Mouse (Mus musculus): ENCODE results near the gene Mpp3. TPM values are rescaled to one million over a fixed set of nuclear protein-coding genes. Genes with fewer than 3 reads are reported as not detected.

The Mpp3 gene
- polyA plus RNA-seq, 1 experiment, result 2.1 TPM

GRCm38 (mm10) chr11:101964647-101965046 lies 63.6 kb downstream of the Mpp3 start:
- H3K36me3 ChIP-seq (ENCODE audit: control insufficient read depth, insufficient read depth), result no peaks in the 10 kb centered on the region
- no peak overlapping the region for H3K4me2 ChIP-seq (ENCODE audit: low read depth)
- TF ChIP-seq MYOG (IDR thresholded peaks at IDR 0.05; ENCODE audit: control insufficient read depth in 1 of 3, insufficient read depth in 1 of 3, insufficient read length in 2 of 3, low read depth in 2 of 3) (no peak), TCF3 (IDR thresholded peaks at IDR 0.05; ENCODE audit: insufficient read length, low read depth) (no peak), SRF (IDR thresholded peaks at IDR 0.05; ENCODE audit: control insufficient read depth, insufficient read length, low read depth) (no peak), MAX (IDR thresholded peaks at IDR 0.05; ENCODE audit: low read depth) (no peak), POLR2A (IDR thresholded peaks at IDR 0.05; ENCODE audit: insufficient read length, low read depth) (no peak), USF1 (IDR thresholded peaks at IDR 0.05; ENCODE audit: low read depth) (no peak), CEBPB (IDR thresholded peaks at IDR 0.05; ENCODE audit: insufficient read depth, poor library complexity, severe bottlenecking) (no peak), POLR2AphosphoS2 (IDR thresholded peaks at IDR 0.05; ENCODE audit: insufficient read length, low read depth) (no peak), REST (IDR thresholded peaks at IDR 0.05; ENCODE audit: insufficient read depth, insufficient read length) (no peak), E2F4 (IDR thresholded peaks at IDR 0.05; ENCODE audit: insufficient read depth) (no peak)
- H3K4me3 ChIP-seq, result no peak overlapping the region
- no peak overlapping the region for H3ac ChIP-seq (ENCODE audit: control insufficient read depth, insufficient read length)
- H3K27me3 ChIP-seq (ENCODE audit: control insufficient read depth, insufficient read depth, insufficient read length), result peaks cover 75% of the 10 kb centered on the region
- H3K79me2 ChIP-seq (ENCODE audit: control insufficient read depth, insufficient read depth), result no peaks in the 10 kb centered on the region

GRCm38 (mm10) chr11:101963473-101964291 lies 64.6 kb downstream of the Mpp3 start:
- Histone ChIP-seq H3ac (ENCODE audit: control insufficient read depth, insufficient read length) (no peak overlapping the region), H3K36me3 (ENCODE audit: control insufficient read depth, insufficient read depth) (no peaks in the 10 kb centered on the region), H3K27me3 (ENCODE audit: control insufficient read depth, insufficient read depth, insufficient read length) (peaks cover 85% of the 10 kb centered on the region), H3K4me2 (ENCODE audit: low read depth) (no peak overlapping the region), H3K79me2 (ENCODE audit: control insufficient read depth, insufficient read depth) (no peaks in the 10 kb centered on the region), H3K4me3 (no peak overlapping the region)
- TF ChIP-seq TCF3 (IDR thresholded peaks at IDR 0.05; ENCODE audit: insufficient read length, low read depth), result no peak
- peak in 1 of 3 experiments; percentile 34 for TF ChIP-seq MYOD1 (IDR thresholded peaks at IDR 0.05; ENCODE audit: control insufficient read depth in 1 of 3, insufficient read length in 2 of 3, low read depth in 2 of 3)
- no peak for TF ChIP-seq MYOG (IDR thresholded peaks at IDR 0.05; ENCODE audit: control insufficient read depth in 1 of 3, insufficient read depth in 1 of 3, insufficient read length in 2 of 3, low read depth in 2 of 3)
- TF ChIP-seq TCF12 (IDR thresholded peaks at IDR 0.05; ENCODE audit: insufficient read depth, poor library complexity, severe bottlenecking), result no peak
- TF ChIP-seq REST (IDR thresholded peaks at IDR 0.05; ENCODE audit: insufficient read depth, insufficient read length), result no peak

GRCm38 (mm10) chr11:101963043-101963442 lies 65.2 kb downstream of the Mpp3 start:
- H3K27me3 ChIP-seq (ENCODE audit: control insufficient read depth, insufficient read depth, insufficient read length), result peaks cover 91% of the 10 kb centered on the region
- TF ChIP-seq SRF (IDR thresholded peaks at IDR 0.05; ENCODE audit: control insufficient read depth, insufficient read length, low read depth) (no peak), REST (IDR thresholded peaks at IDR 0.05; ENCODE audit: insufficient read depth, insufficient read length) (no peak), E2F4 (IDR thresholded peaks at IDR 0.05; ENCODE audit: insufficient read depth) (no peak), POLR2A (IDR thresholded peaks at IDR 0.05; ENCODE audit: insufficient read length, low read depth) (no peak), TCF3 (IDR thresholded peaks at IDR 0.05; ENCODE audit: insufficient read length, low read depth) (no peak), POLR2AphosphoS2 (IDR thresholded peaks at IDR 0.05; ENCODE audit: insufficient read length, low read depth) (no peak), MYOG (IDR thresholded peaks at IDR 0.05; ENCODE audit: control insufficient read depth in 1 of 3, insufficient read depth in 1 of 3, insufficient read length in 2 of 3, low read depth in 2 of 3) (no peak), TCF12 (IDR thresholded peaks at IDR 0.05; ENCODE audit: insufficient read depth, poor library complexity, severe bottlenecking) (no peak), MAX (IDR thresholded peaks at IDR 0.05; ENCODE audit: low read depth) (no peak), MYOD1 (IDR thresholded peaks at IDR 0.05; ENCODE audit: control insufficient read depth in 1 of 3, insufficient read length in 2 of 3, low read depth in 2 of 3) (no peak), CEBPB (IDR thresholded peaks at IDR 0.05; ENCODE audit: insufficient read depth, poor library complexity, severe bottlenecking) (no peak), USF1 (IDR thresholded peaks at IDR 0.05; ENCODE audit: low read depth) (no peak)

GRCm38 (mm10) chr11:101957476-101957875 lies 70.8 kb downstream of the Mpp3 start:
- H3K27me3 ChIP-seq (ENCODE audit: control insufficient read depth, insufficient read depth, insufficient read length), result peaks cover 65% of the 10 kb centered on the region

More at GRCm38 (mm10) chr11:101963043-101963442, 65.2 kb downstream of the Mpp3 start:
- Histone ChIP-seq H3K36me3 (ENCODE audit: control insufficient read depth, insufficient read depth) (no peaks in the 10 kb centered on the region), H3K4me2 (ENCODE audit: low read depth) (no peak overlapping the region), H3K79me2 (ENCODE audit: control insufficient read depth, insufficient read depth) (no peaks in the 10 kb centered on the region), H3ac (ENCODE audit: control insufficient read depth, insufficient read length) (no peak overlapping the region), H3K4me3 (no peak overlapping the region)

More at GRCm38 (mm10) chr11:101957476-101957875, 70.8 kb downstream of the Mpp3 start:
- H3K4me3 ChIP-seq, result no peak overlapping the region
- H3K4me2 ChIP-seq (ENCODE audit: low read depth), result no peak overlapping the region
- no peak overlapping the region for H3ac ChIP-seq (ENCODE audit: control insufficient read depth, insufficient read length)
- H3K79me2 ChIP-seq (ENCODE audit: control insufficient read depth, insufficient read depth), result no peaks in the 10 kb centered on the region
- TF ChIP-seq USF1 (IDR thresholded peaks at IDR 0.05; ENCODE audit: low read depth), result no peak
- TF ChIP-seq MYOD1 (IDR thresholded peaks at IDR 0.05; ENCODE audit: control insufficient read depth in 1 of 3, insufficient read length in 2 of 3, low read depth in 2 of 3), result peak in 2 of 3 experiments; percentile 59 to 60
- TF ChIP-seq REST (IDR thresholded peaks at IDR 0.05; ENCODE audit: insufficient read depth, insufficient read length), result no peak
- TF ChIP-seq MYOG (IDR thresholded peaks at IDR 0.05; ENCODE audit: control insufficient read depth in 1 of 3, insufficient read depth in 1 of 3, insufficient read length in 2 of 3, low read depth in 2 of 3), result peak in 2 of 3 experiments; percentile 58 to 82
- no peak for TF ChIP-seq POLR2AphosphoS2 (IDR thresholded peaks at IDR 0.05; ENCODE audit: insufficient read length, low read depth)
- TF ChIP-seq TCF3 (IDR thresholded peaks at IDR 0.05; ENCODE audit: insufficient read length, low read depth), result no peak
- H3K36me3 ChIP-seq (ENCODE audit: control insufficient read depth, insufficient read depth), result no peaks in the 10 kb centered on the region
